Comparison of ENCODE assay signal across 13 mouse cellular contexts in the genomic region with DNA sequence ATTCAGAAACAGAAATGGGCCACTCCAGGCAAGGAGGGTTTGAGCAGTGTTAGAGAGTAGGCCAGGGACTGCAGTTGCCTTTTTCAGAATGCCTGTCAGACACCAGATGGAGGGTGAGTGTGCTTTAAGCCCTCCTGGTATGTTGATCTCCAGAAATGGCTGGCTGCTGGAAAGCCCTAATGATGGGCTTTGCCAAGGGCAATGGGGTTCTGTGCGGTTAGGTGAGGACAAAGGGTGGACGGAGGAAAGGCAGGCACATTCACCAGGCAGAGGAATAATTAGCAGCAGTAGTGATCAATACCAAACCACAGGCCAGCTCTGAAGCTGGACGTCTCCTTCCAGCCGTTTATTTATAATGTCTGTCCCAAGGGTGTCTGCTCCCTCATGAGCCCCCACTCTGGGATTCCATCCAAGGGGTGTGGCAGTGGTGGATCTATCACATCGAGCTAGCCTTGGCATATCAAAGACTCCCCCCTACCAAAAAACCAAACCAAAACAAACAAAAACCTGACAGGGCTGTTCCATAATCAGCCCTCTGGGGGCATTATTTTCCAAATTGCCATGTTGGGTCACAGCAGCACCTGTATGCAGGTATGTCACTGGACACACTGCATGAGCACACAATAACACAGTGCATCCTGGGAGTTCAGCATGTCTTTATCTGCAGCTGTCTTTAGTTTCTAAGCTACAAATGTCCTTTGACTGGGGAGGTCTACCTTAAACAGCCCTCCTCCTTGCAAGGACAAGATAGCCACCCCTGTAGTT.
"Had no signal": no experiment of that assay in that cellular context is flagged by ENCODE, and none has a peak within 500 bp of the region (broad histone marks: within the 10 kb centered on the region; RNA-seq: fewer than 3 reads in every experiment).

No protein-coding gene starts in this region.

- H3K4me3 ChIP-seq: limb, embryonic 13.5 days; midbrain, embryonic 12.5 days; myocyte; neural tube, embryonic 15.5 days had no signal

- H3K36me3 ChIP-seq: limb, embryonic 13.5 days; midbrain, embryonic 12.5 days; neural tube, embryonic 15.5 days had no signal

- H3K27me3 ChIP-seq: limb, embryonic 13.5 days; midbrain, embryonic 12.5 days; neural tube, embryonic 15.5 days had no signal

- H3K27ac ChIP-seq: limb, embryonic 13.5 days; liver, embryonic 14.5 days; midbrain, embryonic 12.5 days; neural tube, embryonic 15.5 days had no signal

- H3K9ac ChIP-seq: limb, embryonic 13.5 days; liver, embryonic 14.5 days; midbrain, embryonic 12.5 days; neural tube, embryonic 15.5 days had no signal

- H3K4me2 ChIP-seq: limb, embryonic 13.5 days; midbrain, embryonic 12.5 days; neural tube, embryonic 15.5 days had no signal

- H3K9me3 ChIP-seq: limb, embryonic 13.5 days; midbrain, embryonic 12.5 days; neural tube, embryonic 15.5 days had no signal

- DNase-seq: kidney, postnatal 10 days; kidney, postnatal 4 days; left cerebral cortex, postnatal 4 days; lung, postnatal 4 days; right cerebral cortex, postnatal 4 days; spleen, adult 18-20 months; thymus, adult 2 months; thymus, postnatal 25 days had no signal
